Mouse (Mus musculus) ES-CJ7 (cell line): ENCODE measurements around the gene Sumo2.
A peak's percentile ranks its signal among the peaks of the same experiment; 100 is the strongest.
"Not testable (repeated sequence)": the region's sequence is repeated elsewhere in the genome, so short reads cannot be mapped to it uniquely, and the experiment has no call there.

Source experiments
- DNase-seq: peaks from one replicate; pipeline ENCODE4 v3.0.0; 2011; ENCODE audit warnings: low read depth, low spot score

The Sumo2 gene

DNA sequence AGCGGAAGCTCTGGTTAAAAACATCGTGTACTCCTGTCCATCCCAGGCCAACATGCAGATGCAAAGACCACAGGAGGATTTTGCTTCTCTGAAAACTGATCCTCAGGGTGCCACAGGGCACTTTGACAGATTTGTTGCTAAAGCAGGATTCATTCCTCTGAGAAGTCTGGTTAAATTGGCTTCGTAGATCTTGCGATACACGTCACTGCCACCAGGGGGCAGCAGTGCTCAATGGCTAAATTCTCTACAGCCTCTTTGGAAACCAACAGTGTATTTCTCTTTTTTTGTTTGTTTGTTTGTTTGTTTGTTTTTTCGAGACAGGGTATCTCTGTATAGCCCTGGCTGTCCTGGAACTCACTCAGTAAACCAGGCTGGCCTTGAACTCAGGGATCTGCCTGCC, 52.4 kb downstream of the Sumo2 start:
- peak; percentile 73 for DNase-seq

DNA sequence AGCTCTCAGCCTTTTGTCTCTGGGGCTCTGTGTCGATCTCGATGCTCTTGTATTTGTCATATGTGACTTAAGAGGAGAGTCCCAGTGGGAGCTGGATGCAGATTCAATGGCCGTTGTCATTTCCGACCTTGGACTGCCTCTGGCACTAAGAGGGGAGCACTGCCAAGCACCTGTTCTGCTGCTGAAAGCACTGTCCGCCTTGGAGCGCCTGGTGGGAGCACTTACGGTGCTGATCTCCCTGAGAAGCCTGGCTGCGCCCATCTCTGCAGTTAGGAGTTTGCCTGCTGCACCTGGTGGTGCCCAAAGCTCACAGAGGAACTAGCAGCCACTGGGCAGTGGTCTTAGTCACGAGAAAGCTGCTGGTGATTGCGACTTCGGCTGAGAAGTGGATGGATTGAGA, 52.8 kb downstream of the Sumo2 start:
- no peak for DNase-seq

DNA sequence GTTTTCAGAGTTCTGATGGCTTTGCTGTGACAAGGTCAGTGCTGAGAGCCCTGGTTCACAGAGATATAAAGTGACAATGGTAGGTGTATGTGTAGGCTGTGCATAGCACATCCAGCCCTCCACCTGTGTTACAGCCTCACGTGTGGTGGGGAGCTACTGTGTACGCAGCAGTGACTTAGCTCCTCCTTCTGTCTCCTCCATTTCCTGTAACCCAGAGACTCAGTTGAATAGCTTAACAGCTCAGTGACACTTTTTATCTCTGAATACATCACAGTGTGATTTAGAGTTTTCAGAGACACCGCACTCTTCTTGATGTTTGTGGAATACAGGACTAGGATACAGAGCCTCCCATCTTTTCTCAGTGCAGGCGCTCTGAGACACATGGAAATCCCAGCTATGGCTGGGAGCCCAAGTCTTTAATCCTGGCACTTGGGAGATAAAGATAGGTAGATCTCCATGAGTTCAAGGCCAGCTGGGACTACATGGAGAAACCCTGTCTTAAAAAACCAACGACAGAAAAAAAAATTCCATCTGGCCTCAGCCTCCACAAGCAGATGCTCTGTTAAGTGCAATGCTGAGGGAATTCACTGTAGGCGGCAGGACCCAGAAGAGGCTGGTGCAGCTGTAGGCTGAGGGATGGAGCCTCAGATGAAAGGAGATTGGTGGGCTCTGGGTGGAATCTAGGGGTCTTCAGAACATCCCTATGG, 54.4 kb downstream of the Sumo2 start:
- no peak for DNase-seq

DNA sequence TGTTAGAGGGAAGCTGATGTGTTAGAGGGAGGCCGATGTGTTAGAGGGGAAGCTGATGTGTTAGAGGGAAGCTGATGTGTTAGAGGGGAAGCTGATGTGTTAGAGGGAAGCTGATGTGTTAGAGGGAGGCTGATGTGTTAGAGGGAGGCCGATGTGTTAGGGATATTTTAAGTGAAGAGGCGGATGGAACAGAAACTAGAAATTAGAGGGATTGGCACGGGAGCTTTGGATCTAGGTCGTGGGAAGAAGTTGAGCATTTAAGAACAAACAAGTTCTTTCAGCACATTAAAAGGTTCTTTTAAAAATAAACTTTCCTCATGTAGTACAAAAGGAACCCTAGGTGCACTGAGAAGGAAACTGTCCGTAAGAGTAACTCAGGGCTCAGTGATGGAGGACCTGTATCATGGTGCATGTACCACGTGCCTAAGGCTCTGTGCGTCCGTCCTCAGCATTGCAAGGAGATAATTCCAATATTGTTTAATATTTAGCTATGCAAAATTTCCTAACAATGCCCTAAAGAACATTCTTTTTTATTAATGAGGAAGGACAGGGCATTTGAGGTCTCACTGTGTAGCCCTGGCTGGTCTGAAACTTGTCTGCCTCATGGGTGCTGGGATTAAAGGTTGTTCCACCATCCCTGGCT, 57.7 kb downstream of the Sumo2 start:
- DNase-seq: no peak

DNA sequence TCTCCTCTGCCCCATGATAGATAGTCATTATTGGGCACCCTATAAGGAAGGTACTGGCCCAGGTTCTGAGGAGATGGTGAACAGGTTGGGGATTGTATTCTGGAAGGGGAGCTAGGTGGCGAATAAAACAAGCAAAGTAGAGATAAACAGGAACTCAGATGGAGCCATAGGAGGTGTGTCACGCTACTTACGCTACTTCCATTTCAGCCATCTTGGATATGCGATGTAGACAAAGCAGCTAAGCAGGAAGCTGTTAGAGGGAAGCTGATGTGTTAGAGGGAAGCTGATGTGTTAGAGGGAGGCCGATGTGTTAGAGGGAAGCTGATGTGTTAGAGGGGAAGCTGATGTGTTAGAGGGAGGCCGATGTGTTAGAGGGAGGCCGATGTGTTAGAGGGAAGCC, 58.7 kb downstream of the Sumo2 start:
- not testable (repeated sequence) for DNase-seq

DNA sequence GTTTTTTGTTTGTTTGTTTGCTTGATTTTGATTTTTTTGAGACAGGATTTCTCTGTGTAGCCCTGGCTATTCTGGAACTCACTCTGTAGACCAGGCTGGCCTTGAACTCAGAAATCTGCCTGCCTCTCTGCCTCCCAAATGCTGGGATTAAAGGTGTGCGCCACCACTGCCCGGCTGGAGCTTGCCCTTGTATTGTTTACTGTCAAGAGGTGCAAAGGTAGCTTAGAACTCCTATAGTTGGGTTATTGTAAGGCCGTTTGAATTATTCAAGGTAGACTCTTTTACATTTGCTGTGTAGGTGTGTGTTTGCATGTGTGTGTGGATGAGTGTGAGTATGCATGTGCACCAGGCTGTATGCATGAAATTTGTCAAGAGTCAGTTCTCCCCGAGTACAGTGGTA, 59.4 kb downstream of the Sumo2 start:
- not testable (repeated sequence) for DNase-seq

DNA sequence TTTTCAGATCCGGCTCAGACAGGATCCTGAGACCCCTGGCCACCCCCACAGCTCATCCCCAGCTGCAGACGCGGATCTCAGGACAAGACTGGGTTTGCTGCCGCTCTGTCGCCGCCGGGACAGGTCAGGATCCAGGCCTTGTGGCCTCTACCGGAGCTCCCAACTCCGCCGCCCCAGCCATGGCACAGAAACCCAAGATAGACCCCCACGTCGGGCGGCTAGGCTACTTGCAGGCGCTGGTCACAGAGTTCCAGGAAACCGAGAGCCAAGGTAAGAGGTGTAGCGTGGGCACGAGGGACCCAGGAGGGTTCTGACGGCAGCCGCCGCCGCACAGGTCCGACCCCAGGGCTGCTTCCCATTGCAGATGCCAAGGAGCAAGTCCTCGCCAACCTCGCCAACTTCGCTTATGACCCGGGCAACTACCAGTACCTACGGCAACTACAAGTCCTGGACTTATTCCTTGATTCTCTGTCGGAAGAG, 60.3 kb downstream of the Sumo2 start:
- DNase-seq: no peak

DNA sequence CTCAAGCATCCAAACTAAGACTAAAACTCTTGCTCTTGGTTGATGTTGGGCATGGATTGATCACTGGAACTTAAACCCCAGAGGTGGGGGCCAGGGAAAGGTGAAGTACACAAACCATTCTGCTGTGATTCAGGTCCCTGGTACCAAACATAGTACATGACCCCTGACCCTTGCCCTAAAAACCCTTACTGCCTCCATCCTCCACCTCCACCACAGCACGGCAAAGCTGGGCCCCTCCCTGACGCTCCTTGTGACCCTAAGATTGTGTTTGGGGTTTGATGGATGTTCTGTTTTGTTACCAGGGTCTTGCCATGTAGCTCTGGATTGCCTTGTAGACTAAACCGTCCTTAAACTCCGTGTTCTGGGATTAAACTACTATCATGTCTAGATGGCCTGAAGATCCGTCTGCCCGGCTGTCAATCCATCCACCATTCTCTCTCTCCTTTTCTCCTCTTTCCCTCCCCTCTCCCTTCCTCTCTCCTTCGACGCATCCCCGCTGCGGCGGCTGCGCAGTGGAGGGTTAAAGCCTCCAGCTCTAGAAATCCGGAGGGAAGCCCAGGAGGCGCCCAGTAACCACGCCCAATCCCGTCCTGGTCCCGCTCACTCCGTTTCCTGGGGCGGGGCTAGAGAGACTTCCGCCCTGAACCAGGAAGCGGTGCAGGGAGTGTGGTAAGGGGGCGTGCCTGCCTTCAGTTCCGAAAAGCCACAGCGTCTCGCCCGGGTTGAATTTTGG, 60.9 kb downstream of the Sumo2 start, which contains the start of gene Armc7:
TSS of gene Armc7 (plus strand) at position 643 of the 733 bp plus-strand sequence.
- DNase-seq: peak; percentile 97

DNA sequence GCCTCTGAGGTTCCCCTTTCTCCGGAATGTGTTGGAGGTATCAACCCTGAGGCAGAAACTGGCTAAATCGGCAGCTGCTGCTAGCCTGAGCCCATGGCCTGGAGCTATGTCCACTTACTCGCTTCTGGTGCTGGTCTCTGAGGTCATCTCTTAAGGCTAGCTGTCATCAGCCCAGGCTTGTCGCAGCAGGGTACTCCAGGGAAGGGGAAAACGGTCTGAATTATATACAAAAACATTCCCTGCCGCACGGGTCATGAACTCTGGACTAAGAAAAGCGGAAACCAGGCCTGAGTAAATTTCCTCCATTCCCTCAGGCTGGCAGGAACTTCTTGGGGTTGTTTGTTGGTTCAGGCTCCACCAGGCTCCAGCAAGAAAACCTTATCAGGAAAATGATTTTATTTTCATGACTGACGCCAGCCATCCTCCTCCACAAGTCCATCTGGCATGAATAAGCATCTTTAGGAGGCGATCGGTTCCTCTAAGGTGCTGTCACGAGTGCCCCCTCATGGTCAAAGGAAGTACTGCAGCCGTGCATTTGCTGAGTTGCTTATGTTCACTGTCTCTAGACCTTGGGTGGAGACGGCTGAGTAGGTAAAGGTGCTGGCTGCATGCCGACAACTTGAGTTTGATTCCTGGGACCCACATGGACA, 62.3 kb downstream of the Sumo2 start:
- DNase-seq: peak; percentile 97
